ENCODE assay signal across 8 mouse cellular contexts in genomic region chr2:32304145-32304832, GRCm38 (mm10). TPM values are rescaled to one million over a fixed set of nuclear protein-coding genes. Genes with fewer than 3 reads are reported as not detected.
DNase-seq lines count a peak whose midpoint lies in the region; ATAC-seq and TF ChIP-seq lines count a peak whose summit lies in the region.

No protein-coding gene starts in this region.

- TF ChIP-seq EP300 in lung, postnatal 0 days (IDR thresholded peaks at IDR 0.05): no peak

- H3K27me3 ChIP-seq in spleen, adult 2 months (ENCODE audit: control insufficient read depth, insufficient read depth, low read length): no peaks in the 10 kb centered on the region
- no peaks in the 10 kb centered on the region for H3K27me3 ChIP-seq in lung, postnatal 0 days (replicated peaks; ENCODE audit: insufficient read depth, low read length)
- no peaks in the 10 kb centered on the region for H3K27me3 ChIP-seq in splenic B cell, adult 2 months (ENCODE audit: control insufficient read depth, insufficient read depth, low read length, poor library complexity, severe bottlenecking)

- ATAC-seq in CD4-positive, CD25-positive, alpha-beta regulatory T cell, adult 4 months: no peak
- peak; percentile 68 for ATAC-seq in lung, postnatal 0 days

- no peak for TF ChIP-seq POLR2A in spleen, adult 2 months (IDR thresholded peaks at IDR 0.05; ENCODE audit: low read depth, low read length)

- H3K4me1 ChIP-seq in spleen, adult 2 months (ENCODE audit: control insufficient read depth, insufficient read depth, insufficient read length): no peaks in the 10 kb centered on the region
- no peaks in the 10 kb centered on the region for H3K4me1 ChIP-seq in lung, postnatal 0 days (ENCODE audit: insufficient read depth, low read depth, low read length)

- H3K9me3 ChIP-seq in lung, postnatal 0 days (ENCODE audit: low read length): no peaks in the 10 kb centered on the region

- H3K4me3 ChIP-seq in spleen, adult 2 months (ENCODE audit: extremely low read depth, insufficient read depth, insufficient read length): no peak overlapping the region
- H3K4me3 ChIP-seq in lung, postnatal 0 days (ENCODE audit: low read depth, low read length): no peak overlapping the region

- no peak overlapping the region for H3K9ac ChIP-seq in lung, postnatal 0 days (replicated peaks; ENCODE audit: low read depth)

- TF ChIP-seq CTCF in spleen, adult 2 months (IDR thresholded peaks at IDR 0.05; ENCODE audit: extremely low read depth, insufficient read depth, insufficient read length, insufficient replicate concordance): peak; percentile 62; the same call in 1 of the 2 replicates
- TF ChIP-seq CTCF in lung, postnatal 0 days (IDR thresholded peaks at IDR 0.05): peak; percentile 86

- WGBS in spleen, adult 2 months: 71% methylated on average over 8 of the region's 8 CpGs
- 56% methylated on average over 8 of the region's 8 CpGs for WGBS in lung, postnatal 0 days

- peak; percentile 67 for DNase-seq in CD4-positive, CD25-positive, alpha-beta regulatory T cell, adult 2 months (ENCODE audit: low read depth, low spot score)
- peak; percentile 11 to 45 for DNase-seq in spleen, adult 2 months (ENCODE audit: low read depth in 1 of 2, low spot score in 2 of 2)
- DNase-seq in spleen, adult 12 weeks (ENCODE audit: low spot score): no peak
- peak; percentile 79 for DNase-seq in embryo, embryonic 10.5 days (ENCODE audit: low spot score)
- DNase-seq in induced T-regulatory cell, adult 2 months (ENCODE audit: low read depth): peak; percentile 62
- DNase-seq in lung, postnatal 0 days (ENCODE audit: low spot score): no peak
- peak; percentile 60 for DNase-seq in splenic B cell, adult 2 months (ENCODE audit: low read depth, low spot score)

- H3K27ac ChIP-seq in spleen, adult 2 months (ENCODE audit: insufficient read depth, low read length): no peak overlapping the region
- no peak overlapping the region for H3K27ac ChIP-seq in lung, postnatal 0 days (ENCODE audit: low read length)

- H3K36me3 ChIP-seq in spleen, adult 2 months (ENCODE audit: control insufficient read depth, insufficient read depth, low read length): peaks cover 36% of the 10 kb centered on the region
- peaks cover 60% of the 10 kb centered on the region for H3K36me3 ChIP-seq in lung, postnatal 0 days (ENCODE audit: insufficient read depth, low read length)
- peaks cover 9% of the 10 kb centered on the region for H3K36me3 ChIP-seq in splenic B cell, adult 2 months (ENCODE audit: control insufficient read depth, insufficient read depth, low read length, poor library complexity, severe bottlenecking)

- H3K4me2 ChIP-seq in lung, postnatal 0 days (replicated peaks; ENCODE audit: low read depth, low read length): no peak overlapping the region

RNA-seq across cellular contexts. Expression of gene Swi5, which starts 16.4 kb away (rescaled TPM):
- polyA plus RNA-seq in CD4-positive, CD25-positive, alpha-beta regulatory T cell, adult 4 months (2017; shearing (Covaris generic)): 100 to 1,000 TPM; 162 to 183 TPM
- 60.5 and 63.4 TPM in 2 replicates for polyA plus RNA-seq in spleen, adult 2 months (2012; rRNA removed)
- 290 and 299 TPM in 2 replicates for polyA plus RNA-seq in lung, postnatal 0 days (2015; fragmentation: Nextera tagmentation; extraction: Ambion mirVana)

RNA-seq across cellular contexts. Expression of gene Golga2, which starts 17.1 kb away (rescaled TPM):
- polyA plus RNA-seq in CD4-positive, CD25-positive, alpha-beta regulatory T cell, adult 4 months (2017; shearing (Covaris generic)): 10 to 100 TPM; 18.1 to 21.3 TPM
- polyA plus RNA-seq in spleen, adult 2 months (2012; rRNA removed): 21.4 and 24.0 TPM in 2 replicates
- 20.0 and 21.9 TPM in 2 replicates for polyA plus RNA-seq in lung, postnatal 0 days (2015; fragmentation: Nextera tagmentation; extraction: Ambion mirVana)

RNA-seq across cellular contexts. Expression of gene Uck1, which starts 44.3 kb away (rescaled TPM):
- polyA plus RNA-seq in CD4-positive, CD25-positive, alpha-beta regulatory T cell, adult 4 months (2017; shearing (Covaris generic)): 10 to 100 TPM; 33.3 to 42.0 TPM
- 58.4 and 72.9 TPM in 2 replicates for polyA plus RNA-seq in spleen, adult 2 months (2012; rRNA removed)
- 50.9 and 57.7 TPM in 2 replicates for polyA plus RNA-seq in lung, postnatal 0 days (2015; fragmentation: Nextera tagmentation; extraction: Ambion mirVana)

RNA-seq across cellular contexts. Expression of gene Ciz1, which starts 47.8 kb away (rescaled TPM):
- polyA plus RNA-seq in CD4-positive, CD25-positive, alpha-beta regulatory T cell, adult 4 months (2017; shearing (Covaris generic)): 100 to 1,000 TPM in 1 of 2 experiments, 10 to 100 TPM in 1; 58.7 to 103 TPM
- polyA plus RNA-seq in spleen, adult 2 months (2012; rRNA removed): 252 and 324 TPM in 2 replicates
- 20.1 and 20.4 TPM in 2 replicates for polyA plus RNA-seq in lung, postnatal 0 days (2015; fragmentation: Nextera tagmentation; extraction: Ambion mirVana)

RNA-seq across cellular contexts. Expression of gene Dnm1, which starts 48.8 kb away (rescaled TPM):
- not detected for polyA plus RNA-seq in CD4-positive, CD25-positive, alpha-beta regulatory T cell, adult 4 months (2017; shearing (Covaris generic))
- polyA plus RNA-seq in spleen, adult 2 months (2012; rRNA removed): 20.4 and 22.1 TPM in 2 replicates
- 5.0 and 5.1 TPM in 2 replicates for polyA plus RNA-seq in lung, postnatal 0 days (2015; fragmentation: Nextera tagmentation; extraction: Ambion mirVana)

Comparison
In these comparisons a context has a peak if more than half of its experiments do, and no peak if none do; other contexts are left out.
1. DNase-seq: peak in CD4-positive, CD25-positive, alpha-beta regulatory T cell, adult 2 months (single experiment), spleen, adult 2 months (2 of 2), embryo, embryonic 10.5 days (single experiment), induced T-regulatory cell, adult 2 months (single experiment) and splenic B cell, adult 2 months (single experiment); none in spleen, adult 12 weeks (single experiment) and lung, postnatal 0 days (single experiment).